Mouse (Mus musculus): ENCODE measurements around the gene Scube1. TPM values are rescaled to one million over a fixed set of nuclear protein-coding genes. Genes with fewer than 3 reads are reported as not detected.

Gene Scube1
- polyA plus RNA-seq, 1 experiment = 1.3 TPM

- H3K27ac ChIP-seq (ENCODE audit: control insufficient read depth, insufficient read depth, low read length) = peak within 1 kb of the TSS; percentile 86
- H3K4me3 ChIP-seq (ENCODE audit: control insufficient read depth, insufficient read depth, low read length) = peak within 1 kb of the TSS; percentile 93
- H3K4me1 ChIP-seq (replicated peaks; ENCODE audit: control insufficient read depth, insufficient read depth, low read length) = peaks cover 21% of the 10 kb centered on the region
- peak; percentile 56 for TF ChIP-seq POLR2A (IDR thresholded peaks at IDR 0.05; ENCODE audit: control insufficient read depth, extremely low read depth, insufficient read depth, low read length, poor library complexity)
- peak; percentile 34; the same call in 1 of the 2 replicates for TF ChIP-seq CTCF (IDR thresholded peaks at IDR 0.05; ENCODE audit: borderline replicate concordance, control insufficient read depth, extremely low read depth, insufficient read depth, low read length, poor library complexity)
- peak; percentile 79 for DNase-seq
- no peaks in the 10 kb centered on the region for H3K27me3 ChIP-seq (ENCODE audit: control insufficient read depth, insufficient read depth, low read length)
- H3K36me3 ChIP-seq (ENCODE audit: control insufficient read depth, insufficient read depth, low read length) = no peaks in the 10 kb centered on the region
- under 1% methylated on average over 28 of the region's 28 CpGs for WGBS
Observed at GRCm38 (mm10) chr15:83563327-83563856, 161.4 kb downstream of the Scube1 start, which contains the start of the genes Tspo and Mcat. Gene Tspo, plus strand, starts transcription at chr15:83563592. Gene Mcat, minus strand, starts transcription at chr15:83563787.

GRCm38 (mm10) chr15:83562626-83563270, 162.1 kb downstream of the Scube1 start:
- peak; percentile 84 for DNase-seq

GRCm38 (mm10) chr15:83560941-83561477, 163.8 kb downstream of the Scube1 start:
- no peaks in the 10 kb centered on the region for H3K36me3 ChIP-seq (ENCODE audit: control insufficient read depth, insufficient read depth, low read length)
- no peak for TF ChIP-seq CTCF (IDR thresholded peaks at IDR 0.05; ENCODE audit: borderline replicate concordance, control insufficient read depth, extremely low read depth, insufficient read depth, low read length, poor library complexity)
- TF ChIP-seq POLR2A (IDR thresholded peaks at IDR 0.05; ENCODE audit: control insufficient read depth, extremely low read depth, insufficient read depth, low read length, poor library complexity) = no peak
- H3K4me1 ChIP-seq (replicated peaks; ENCODE audit: control insufficient read depth, insufficient read depth, low read length) = peaks cover 21% of the 10 kb centered on the region
- no peak overlapping the region for H3K4me3 ChIP-seq (ENCODE audit: control insufficient read depth, insufficient read depth, low read length)
- no peaks in the 10 kb centered on the region for H3K27me3 ChIP-seq (ENCODE audit: control insufficient read depth, insufficient read depth, low read length)
- DNase-seq = no peak
- no peak overlapping the region for H3K27ac ChIP-seq (ENCODE audit: control insufficient read depth, insufficient read depth, low read length)
- 64% methylated on average over 5 of the region's 5 CpGs for WGBS

More at GRCm38 (mm10) chr15:83562626-83563270, 162.1 kb downstream of the Scube1 start:
- Histone ChIP-seq H3K4me3 (ENCODE audit: control insufficient read depth, insufficient read depth, low read length) (peak overlapping the region; percentile 26), H3K36me3 (ENCODE audit: control insufficient read depth, insufficient read depth, low read length) (no peaks in the 10 kb centered on the region), H3K4me1 (replicated peaks; ENCODE audit: control insufficient read depth, insufficient read depth, low read length) (peaks cover 21% of the 10 kb centered on the region), H3K27ac (ENCODE audit: control insufficient read depth, insufficient read depth, low read length) (peak overlapping the region; percentile 86), H3K27me3 (ENCODE audit: control insufficient read depth, insufficient read depth, low read length) (no peaks in the 10 kb centered on the region)
- no peak for TF ChIP-seq CTCF (IDR thresholded peaks at IDR 0.05; ENCODE audit: borderline replicate concordance, control insufficient read depth, extremely low read depth, insufficient read depth, low read length, poor library complexity)
- WGBS = 14% methylated on average over 15 of the region's 15 CpGs

- H3K27ac ChIP-seq (ENCODE audit: control insufficient read depth, insufficient read depth, low read length) = peak overlapping the region; percentile 59
- TF ChIP-seq POLR2A (IDR thresholded peaks at IDR 0.05; ENCODE audit: control insufficient read depth, extremely low read depth, insufficient read depth, low read length, poor library complexity) (peak; percentile 92), CTCF (IDR thresholded peaks at IDR 0.05; ENCODE audit: borderline replicate concordance, control insufficient read depth, extremely low read depth, insufficient read depth, low read length, poor library complexity) (0 out of 2 replicates have a peak, but pooled peaks have one; percentile 39)
- peaks cover 5% of the 10 kb centered on the region; the same call in 1 of the 2 replicates for H3K36me3 ChIP-seq (ENCODE audit: control insufficient read depth, insufficient read depth, low read length)
- DNase-seq = peak; percentile 89
- peak overlapping the region; percentile 63 for H3K4me3 ChIP-seq (ENCODE audit: control insufficient read depth, insufficient read depth, low read length)
- H3K27me3 ChIP-seq (ENCODE audit: control insufficient read depth, insufficient read depth, low read length) = no peaks in the 10 kb centered on the region
- under 1% methylated on average over 74 of the region's 74 CpGs for WGBS
- H3K4me1 ChIP-seq (replicated peaks; ENCODE audit: control insufficient read depth, insufficient read depth, low read length) = peaks cover 3% of the 10 kb centered on the region
Observed at GRCm38 (mm10) chr15:83555161-83555974, 169.5 kb downstream of the Scube1 start.

Other genes starting within 250 kb of the Scube1 start
- gene Ttll1, start 214.1 kb downstream of the Scube1 start, polyA plus RNA-seq (2012; rRNA removed) = 9.7 and 10.9 TPM in 2 replicates
- gene Bik, start 198.2 kb downstream of the Scube1 start, polyA plus RNA-seq (2012; rRNA removed) = 11.0 and 14.7 TPM in 2 replicates
- gene Tspo, start 161.4 kb downstream of the Scube1 start, polyA plus RNA-seq (2012; rRNA removed) = 465 and 584 TPM in 2 replicates
- 31.9 and 39.9 TPM in 2 replicates for gene Mcat, start 161.2 kb downstream of the Scube1 start, polyA plus RNA-seq (2012; rRNA removed)
- 105 and 119 TPM in 2 replicates for gene Ttll12, start 129.9 kb downstream of the Scube1 start, polyA plus RNA-seq (2012; rRNA removed)
- gene Mpped1, start 54.4 kb upstream of the Scube1 start, polyA plus RNA-seq (2012; rRNA removed) = 0.22 and 0.31 TPM in 2 replicates

Data from thymus, adult 2 months (tissue).